Comparison of ENCODE assay signal across 8 mouse cellular contexts in the genomic region with DNA sequence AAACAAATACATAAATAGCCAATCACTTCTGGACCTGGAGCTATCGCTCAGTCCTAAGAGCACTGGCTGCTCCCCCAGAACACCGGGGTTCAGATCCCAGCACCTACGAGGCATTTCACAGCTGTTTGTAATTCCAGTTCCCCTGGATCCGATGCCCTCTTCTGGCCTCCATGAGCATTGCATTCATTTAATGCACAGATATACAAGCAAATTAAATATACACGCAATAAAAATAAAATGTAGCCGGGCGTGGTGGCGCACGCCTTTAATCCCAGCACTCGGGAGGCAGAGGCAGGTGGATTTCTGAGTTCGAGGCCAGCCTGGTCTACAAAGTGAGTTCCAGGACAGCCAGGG. TPM values are rescaled to one million over a fixed set of nuclear protein-coding genes. Genes with fewer than 3 reads are reported as not detected.
A peak's percentile ranks its signal among the peaks of the same experiment; 100 is the strongest.
DNase-seq lines count a peak whose midpoint lies in the region; ATAC-seq and TF ChIP-seq lines count a peak whose summit lies in the region.
"Not testable (repeated sequence)": the region's sequence is repeated elsewhere in the genome, so short reads cannot be mapped to it uniquely, and the experiment has no call there.

No protein-coding gene starts in this region.

- not testable (repeated sequence) for H3K4me3 ChIP-seq in embryonic facial prominence, embryonic 14.5 days (ENCODE audit: low read depth, low read length); intestine, embryonic 15.5 days (replicated peaks); liver, adult 2 months (ENCODE audit: insufficient read depth, low read depth, low read length)

- not testable (repeated sequence) for H3K9ac ChIP-seq in embryonic facial prominence, embryonic 14.5 days (ENCODE audit: low read depth, low read length); intestine, embryonic 15.5 days; liver, adult 2 months (ENCODE audit: low read depth, low read length)

- not testable (repeated sequence) for H3K9me3 ChIP-seq in embryonic facial prominence, embryonic 14.5 days (ENCODE audit: control insufficient read depth, low read length); intestine, embryonic 15.5 days

- 26% methylated on average over 11 of the region's 11 CpGs for WGBS in embryonic facial prominence, embryonic 14.5 days
- WGBS in intestine, embryonic 15.5 days = 23% methylated on average over 11 of the region's 11 CpGs
- WGBS in liver, adult 2 months = 14% methylated on average over 11 of the region's 11 CpGs

- not testable (repeated sequence) for TF ChIP-seq POLR2A in liver, adult 2 months (IDR thresholded peaks at IDR 0.05; ENCODE audit: extremely low read depth, insufficient read depth, low read length)

- H3K36me3 ChIP-seq in embryonic facial prominence, embryonic 14.5 days (ENCODE audit: control insufficient read depth, insufficient read depth, low read length) = peaks cover 35% of the 10 kb centered on the region
- H3K36me3 ChIP-seq in intestine, embryonic 15.5 days = peaks cover 27% of the 10 kb centered on the region
- peaks cover 15% of the 10 kb centered on the region; the same call in 1 of the 2 replicates for H3K36me3 ChIP-seq in liver, adult 2 months (ENCODE audit: control insufficient read depth, insufficient read depth, low read length)

- not testable (repeated sequence) for H3K27ac ChIP-seq in embryonic facial prominence, embryonic 14.5 days (replicated peaks; ENCODE audit: low read depth, low read length); intestine, embryonic 15.5 days; liver, adult 2 months (replicated peaks; ENCODE audit: insufficient read depth, low read depth, low read length)

- H3K27me3 ChIP-seq in embryonic facial prominence, embryonic 14.5 days (replicated peaks; ENCODE audit: control insufficient read depth, insufficient read depth, low read length); intestine, embryonic 15.5 days (replicated peaks); liver, adult 2 months (ENCODE audit: control insufficient read depth, insufficient read depth, low read length): not testable (repeated sequence)

- TF ChIP-seq CTCF in liver, adult 2 months (IDR thresholded peaks at IDR 0.05; ENCODE audit: low read depth, low read length) = peak; percentile 32; the same call in 1 of the 2 replicates

- not testable (repeated sequence) for ATAC-seq in embryonic facial prominence, embryonic 14.5 days (ENCODE audit: low read depth)
- ATAC-seq in intestine, embryonic 15.5 days = peak; percentile 18; the same call in 1 of the 2 replicates

- DNase-seq in ES-CJ7 (ENCODE audit: low read depth, low spot score) = peak; percentile 76
- DNase-seq in cerebellum, adult 11-12 months = peak; percentile 70
- peak; percentile 27 for DNase-seq in embryonic facial prominence, embryonic 14.5 days (ENCODE audit: low spot score)
- not testable (repeated sequence) for DNase-seq in liver, adult 2 months (ENCODE audit: extremely low read depth, low read depth, low spot score)
- DNase-seq in lung, postnatal 4 days = peak; percentile 18 to 48
- DNase-seq in right cerebral cortex, postnatal 4 days = peak; percentile 43
- peak; percentile 22 for DNase-seq in urinary bladder, postnatal 14 days (ENCODE audit: low spot score)

- peaks cover 12% of the 10 kb centered on the region; the same call in 1 of the 2 replicates for H3K4me1 ChIP-seq in embryonic facial prominence, embryonic 14.5 days (ENCODE audit: control insufficient read depth, insufficient read depth, low read length)
- H3K4me1 ChIP-seq in intestine, embryonic 15.5 days (replicated peaks) = peaks cover 27% of the 10 kb centered on the region
- not testable (repeated sequence) for H3K4me1 ChIP-seq in liver, adult 2 months (ENCODE audit: control insufficient read depth, insufficient read depth, low read length)

- H3K4me2 ChIP-seq in embryonic facial prominence, embryonic 14.5 days (ENCODE audit: low read depth, low read length); intestine, embryonic 15.5 days (replicated peaks): not testable (repeated sequence)

- H3K79me2 ChIP-seq in liver, adult 2 months (ENCODE audit: control insufficient read depth, insufficient read depth, low read length) = not testable (repeated sequence)

RNA-seq across cellular contexts. Expression of gene Rpl38, which starts 0.4 kb away (rescaled TPM):
- polyA plus RNA-seq in embryonic facial prominence, embryonic 14.5 days (2014; fragmentation: Nextera tagmentation; extraction: Ambion mirVana) = 1,079 and 1,191 TPM in 2 replicates
- 1,066 and 1,145 TPM in 2 replicates for polyA plus RNA-seq in intestine, embryonic 15.5 days (2015; fragmentation: Nextera tagmentation; extraction: Ambion mirVana)
- 969 and 1,006 TPM in 2 replicates for total RNA-seq in liver, adult 2 months (2014; rRNA removed)
- polyA plus RNA-seq in liver, adult 2 months (2012; rRNA removed) = 245 and 258 TPM in 2 replicates

RNA-seq across cellular contexts. Expression of gene Ttyh2, which starts 7.3 kb away (rescaled TPM):
- polyA plus RNA-seq in embryonic facial prominence, embryonic 14.5 days (2014; fragmentation: Nextera tagmentation; extraction: Ambion mirVana) = 37.7 and 41.1 TPM in 2 replicates
- 28.5 and 31.5 TPM in 2 replicates for polyA plus RNA-seq in intestine, embryonic 15.5 days (2015; fragmentation: Nextera tagmentation; extraction: Ambion mirVana)
- total RNA-seq in liver, adult 2 months (2014; rRNA removed) = 25.6 and 42.6 TPM in 2 replicates
- polyA plus RNA-seq in liver, adult 2 months (2012; rRNA removed) = 65.5 and 66.9 TPM in 2 replicates

RNA-seq across cellular contexts. Expression of gene Dnaic2, which starts 59.3 kb away (rescaled TPM):
- polyA plus RNA-seq in embryonic facial prominence, embryonic 14.5 days (2014; fragmentation: Nextera tagmentation; extraction: Ambion mirVana) = 2.2 and 4.6 TPM in 2 replicates
- polyA plus RNA-seq in intestine, embryonic 15.5 days (2015; fragmentation: Nextera tagmentation; extraction: Ambion mirVana) = 0.21 and 0.29 TPM in 2 replicates
- total RNA-seq in liver, adult 2 months (2014; rRNA removed) = not detected in 2 replicates
- polyA plus RNA-seq in liver, adult 2 months (2012; rRNA removed) = 0.13 TPM in 1 of 2 replicates, not detected in the other
